Mouse (Mus musculus) lung, embryonic 16.5 days (tissue): ENCODE measurements at regions not wholly inside any gene's neighbourhood (a gene's known extent, or its start where the extent isn't known, plus 50 kb on each side); places are given as distances from the start of the nearest gene placed in this dataset.

Source experiments
- ATAC-seq: fragments of 200-750 bp; cut with Nextera tagmentation; 2 replicates; pipeline ENCODE4 v1.8.0; 2017; ENCODE audit warnings: low read depth, mild to moderate bottlenecking, moderate library complexity
- H3K27ac ChIP-seq: fragments of 300-500 bp; sonication (generic); 2 replicates; pipeline ENCODE4 v1.5.1; 2014; ENCODE audit warnings: mild to moderate bottlenecking, control low read depth, low read length
- H3K27me3 ChIP-seq: fragments of 300-500 bp; sonication (generic); 2 replicates; pipeline ENCODE4 v1.6.1; 2014; ENCODE audit warnings: low read depth, low read length, mixed read lengths; ENCODE audit not compliant: control insufficient read depth, insufficient read depth
- H3K36me3 ChIP-seq: fragments of 300-500 bp; sonication (generic); 2 replicates; pipeline ENCODE4 v1.6.1; 2014; ENCODE audit warnings: low read length; ENCODE audit not compliant: control insufficient read depth, insufficient read depth
- H3K4me1 ChIP-seq: fragments of 300-500 bp; sonication (generic); replicated peaks from 2 replicates; pipeline ENCODE4 v1.6.1; 2014; ENCODE audit warnings: low read length, mixed read lengths; ENCODE audit not compliant: control insufficient read depth, insufficient read depth
- H3K4me2 ChIP-seq: fragments of 300-500 bp; sonication (generic); 2 replicates; pipeline ENCODE4 v1.6.1; 2014; ENCODE audit warnings: low read depth, low read length, control low read depth
- H3K4me3 ChIP-seq: fragments of 300-500 bp; sonication (generic); 2 replicates; pipeline ENCODE4 v1.5.1; 2014; ENCODE audit warnings: mild to moderate bottlenecking, low read length, control low read depth
- H3K9ac ChIP-seq: fragments of 300-500 bp; sonication (generic); 2 replicates; pipeline ENCODE4 v1.6.1; 2014; ENCODE audit warnings: low read length, control low read depth
- H3K9me3 ChIP-seq: fragments of 300-500 bp; sonication (generic); 2 replicates; pipeline ENCODE4 v1.6.1; 2016; ENCODE audit warnings: low read length; ENCODE audit not compliant: control insufficient read depth
- WGBS: fragments of 180-500 bp; shearing (Covaris S2); extraction: QIAGEN DNeasy Blood & Tissue Kit; methylation state at CpG from one replicate; pipeline ENCODE4 v1.1.7; 2014; 5-methylcytosine and 5-hydroxymethylcytosine counted together

DNA sequence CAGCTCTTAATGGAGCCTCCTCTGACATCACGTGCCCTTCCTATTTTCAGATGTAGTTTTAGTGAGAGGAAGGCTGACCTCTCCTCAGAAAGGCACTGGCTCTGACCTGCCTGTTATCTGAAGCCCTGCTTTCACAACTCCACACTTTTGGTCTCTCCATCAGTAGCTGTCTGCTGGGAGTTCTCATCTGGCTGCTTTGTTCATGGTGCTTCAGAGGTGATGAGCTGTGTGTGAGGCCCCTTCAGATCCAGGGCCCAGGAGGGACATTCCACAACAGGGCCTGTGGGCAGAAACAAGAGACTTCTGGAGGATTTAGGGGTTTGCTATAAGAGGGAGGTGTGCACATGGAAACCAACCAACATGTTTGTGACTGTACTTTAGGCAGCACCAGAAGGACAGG lies 50.8 kb upstream of the Fhl2 start:
- 64% methylated on average over 1 of the region's 1 CpGs for whole genome bisulfite sequencing
- ATAC-seq: no peak
- Histone ChIP-seq H3K4me2 (no peak overlapping the region), H3K27me3 (no peaks in the 10 kb centered on the region), H3K9me3 (no peaks in the 10 kb centered on the region), H3K4me1 (no peaks in the 10 kb centered on the region), H3K36me3 (no peaks in the 10 kb centered on the region), H3K27ac (no peak overlapping the region), H3K4me3 (no peak overlapping the region), H3K9ac (no peak overlapping the region)

DNA sequence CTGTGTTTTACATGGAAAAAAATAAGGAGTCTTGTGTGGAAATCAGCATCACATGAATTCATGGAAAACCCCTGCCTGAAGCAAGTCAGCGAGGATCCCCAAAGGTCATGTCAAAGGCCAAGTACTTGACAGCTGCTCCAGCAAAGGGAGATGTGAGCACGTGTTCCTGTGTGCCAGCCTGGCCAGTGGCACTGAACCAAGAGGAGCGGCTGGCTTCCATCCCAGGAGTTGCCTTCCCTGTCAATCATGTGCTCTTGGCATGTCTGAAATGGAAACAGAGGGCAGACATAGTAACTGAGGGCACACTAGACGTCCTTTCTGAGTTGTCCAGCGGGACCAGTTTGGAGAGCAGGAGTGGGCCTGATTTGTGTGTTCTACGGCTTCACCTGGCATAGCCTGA lies 53.5 kb upstream of the Fhl2 start:
- Histone ChIP-seq H3K36me3 (no peaks in the 10 kb centered on the region), H3K9ac (no peak overlapping the region), H3K9me3 (no peaks in the 10 kb centered on the region), H3K27me3 (no peaks in the 10 kb centered on the region), H3K4me3 (no peak overlapping the region), H3K27ac (no peak overlapping the region), H3K4me2 (no peak overlapping the region), H3K4me1 (no peaks in the 10 kb centered on the region)
- ATAC-seq: no peak
- 70% methylated on average over 6 of the region's 6 CpGs for WGBS

DNA sequence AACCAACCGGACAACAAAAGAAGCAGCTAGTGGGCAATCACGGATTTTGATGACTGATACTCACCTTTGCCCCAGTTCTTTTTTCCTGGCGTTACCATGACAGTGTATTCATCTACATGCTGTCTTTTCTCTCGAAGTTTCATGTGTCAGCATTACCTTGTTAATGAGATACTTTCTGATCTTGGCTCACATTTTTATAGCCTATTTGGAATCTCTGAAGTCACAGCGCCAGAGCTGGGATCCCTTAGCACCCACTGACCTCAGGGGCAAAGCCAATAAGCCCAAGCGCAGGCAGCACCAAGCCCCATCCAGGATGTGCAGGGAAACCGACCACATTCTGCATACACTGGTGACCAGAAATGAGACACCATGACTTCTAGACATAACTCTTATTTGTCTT lies 54.6 kb upstream of the Fhl2 start:
- ATAC-seq: no peak
- 72% methylated on average over 7 of the region's 7 CpGs for WGBS

DNA sequence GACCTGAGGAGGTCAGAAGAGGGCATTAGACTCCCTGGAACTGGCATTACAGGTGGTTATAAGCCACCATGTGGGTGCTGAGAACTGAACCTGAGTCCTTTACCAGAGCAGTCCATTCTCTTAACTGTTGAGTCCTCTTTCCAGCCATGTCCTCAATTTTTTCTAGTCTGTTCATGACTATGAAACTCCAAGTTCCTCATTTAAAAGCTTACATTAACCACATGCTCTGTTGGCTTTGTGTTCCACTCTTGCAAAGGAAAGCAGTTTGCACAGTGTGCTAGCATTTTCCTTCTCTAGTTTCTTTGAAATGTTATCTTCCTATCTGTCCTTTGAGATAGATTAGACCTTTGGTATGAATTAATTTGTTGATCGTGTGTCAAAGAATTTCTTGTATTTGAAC lies 57.3 kb upstream of the Fhl2 start:
- Histone ChIP-seq H3K4me1 (no peaks in the 10 kb centered on the region), H3K4me2 (no peak overlapping the region), H3K27ac (no peak overlapping the region), H3K36me3 (no peaks in the 10 kb centered on the region), H3K27me3 (no peaks in the 10 kb centered on the region), H3K4me3 (no peak overlapping the region), H3K9ac (no peak overlapping the region), H3K9me3 (no peaks in the 10 kb centered on the region)
- ATAC-seq: no peak
- 79% methylated on average over 1 of the region's 1 CpGs for WGBS

More for the DNA sequence above, 54.6 kb upstream of the Fhl2 start:
- H3K4me2 ChIP-seq: no peak overlapping the region
- H3K27ac ChIP-seq: no peak overlapping the region
- no peaks in the 10 kb centered on the region for H3K36me3 ChIP-seq
- no peaks in the 10 kb centered on the region for H3K9me3 ChIP-seq
- no peak overlapping the region for H3K4me3 ChIP-seq
- H3K4me1 ChIP-seq: no peaks in the 10 kb centered on the region
- H3K9ac ChIP-seq: no peak overlapping the region
- no peaks in the 10 kb centered on the region for H3K27me3 ChIP-seq

DNA sequence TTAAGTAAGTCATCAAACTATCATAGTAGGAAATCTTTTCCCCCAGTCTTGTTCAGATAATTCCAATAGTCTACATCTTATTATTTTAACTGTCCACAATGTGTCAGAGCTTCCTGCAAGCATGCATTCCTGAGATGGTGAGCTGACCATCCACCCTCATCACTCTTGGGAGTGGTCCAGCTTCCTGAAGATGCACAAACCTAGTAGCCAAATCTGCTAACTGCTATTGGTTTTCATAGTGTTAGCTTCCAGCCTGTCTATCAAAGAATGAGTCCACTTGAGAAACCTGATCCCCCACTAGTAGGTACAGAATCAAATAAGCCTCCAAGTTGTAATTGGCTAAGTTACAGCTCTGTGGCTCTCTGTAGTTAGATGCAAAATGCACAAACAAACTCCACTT lies 59.3 kb upstream of the Fhl2 start:
- H3K4me1 ChIP-seq: no peaks in the 10 kb centered on the region
- no peak overlapping the region for H3K27ac ChIP-seq
- no peaks in the 10 kb centered on the region for H3K27me3 ChIP-seq
- H3K9me3 ChIP-seq: no peaks in the 10 kb centered on the region
- no peak overlapping the region for H3K4me3 ChIP-seq
- H3K36me3 ChIP-seq: no peaks in the 10 kb centered on the region
- no peak for ATAC-seq
- no peak overlapping the region for H3K4me2 ChIP-seq
- H3K9ac ChIP-seq: no peak overlapping the region

DNA sequence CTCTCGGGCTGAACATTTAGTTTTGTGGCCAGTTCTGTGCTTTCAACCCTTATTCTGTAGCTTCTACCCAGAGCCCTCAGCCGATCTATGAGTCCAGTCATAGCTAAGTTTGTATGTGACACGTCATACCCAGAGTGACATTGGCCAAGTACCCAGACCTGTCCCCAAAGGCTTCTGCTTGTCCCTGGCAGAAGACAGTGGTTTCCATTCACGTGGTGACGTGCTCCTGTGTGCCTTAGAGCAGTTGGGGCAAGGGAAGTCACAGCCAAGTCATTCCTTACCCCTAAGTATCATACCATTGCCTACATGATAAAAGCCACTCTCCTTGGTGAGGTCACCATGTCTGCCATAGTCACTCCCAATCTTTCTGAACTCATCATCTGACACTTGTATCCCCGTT lies 61.1 kb upstream of the Fhl2 start:
- H3K27ac ChIP-seq: no peak overlapping the region
- WGBS: 76% methylated on average over 6 of the region's 6 CpGs
- H3K4me3 ChIP-seq: no peak overlapping the region
- no peaks in the 10 kb centered on the region for H3K4me1 ChIP-seq
- H3K27me3 ChIP-seq: no peaks in the 10 kb centered on the region
- H3K9ac ChIP-seq: no peak overlapping the region
- H3K9me3 ChIP-seq: no peaks in the 10 kb centered on the region
- no peaks in the 10 kb centered on the region for H3K36me3 ChIP-seq
- H3K4me2 ChIP-seq: no peak overlapping the region
- ATAC-seq: no peak

DNA sequence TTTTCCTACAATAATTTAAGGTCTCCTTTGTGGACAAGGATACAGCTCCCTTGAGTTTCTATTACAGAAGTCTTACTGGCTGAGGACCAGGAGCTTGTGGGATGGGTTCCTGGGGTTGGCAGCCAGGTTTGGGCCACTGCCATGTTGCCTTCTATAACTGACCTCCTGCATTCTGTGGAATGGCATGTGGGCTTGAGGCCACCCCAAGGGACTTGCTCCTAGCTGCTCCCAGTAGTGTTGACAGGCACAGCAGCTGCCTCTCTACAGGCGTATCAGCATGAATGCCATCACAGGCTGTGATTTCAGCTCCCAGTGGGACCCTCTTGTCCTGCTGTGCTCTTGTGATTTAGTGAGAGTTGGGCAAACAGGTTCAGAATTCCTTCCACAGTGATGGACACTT lies 63.1 kb upstream of the Fhl2 start:
- H3K4me2 ChIP-seq: no peak overlapping the region
- no peaks in the 10 kb centered on the region for H3K9me3 ChIP-seq
- no peaks in the 10 kb centered on the region for H3K27me3 ChIP-seq
- H3K4me1 ChIP-seq: no peaks in the 10 kb centered on the region
- WGBS: 64% methylated on average over 1 of the region's 1 CpGs
- no peak overlapping the region for H3K4me3 ChIP-seq
- no peak overlapping the region for H3K27ac ChIP-seq
- no peak for ATAC-seq
- H3K36me3 ChIP-seq: no peaks in the 10 kb centered on the region
- no peak overlapping the region for H3K9ac ChIP-seq

DNA sequence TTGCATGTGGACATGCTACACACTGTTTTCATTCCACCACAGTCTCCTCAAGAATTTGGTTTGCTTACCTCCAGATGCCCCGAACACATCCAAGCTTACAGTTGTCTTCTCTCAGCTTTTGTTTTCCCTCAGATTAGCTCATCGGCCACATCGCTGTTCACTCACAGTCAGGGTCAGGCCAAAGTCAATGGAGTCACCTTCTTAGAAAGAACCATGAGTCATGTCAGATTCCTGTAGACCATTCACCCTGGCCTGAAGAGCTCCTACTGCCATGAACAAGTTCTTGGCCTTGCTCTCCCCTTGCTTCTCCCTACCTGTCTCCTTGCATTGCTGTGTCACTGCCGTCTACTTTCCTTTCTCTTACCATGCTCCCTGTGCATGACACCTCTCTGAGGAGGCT lies 63.7 kb upstream of the Fhl2 start:
- H3K27me3 ChIP-seq: no peaks in the 10 kb centered on the region
- 88% methylated on average over 4 of the region's 4 CpGs for WGBS
- H3K4me1 ChIP-seq: no peaks in the 10 kb centered on the region
- H3K36me3 ChIP-seq: no peaks in the 10 kb centered on the region
- H3K4me3 ChIP-seq: no peak overlapping the region
- no peak overlapping the region for H3K4me2 ChIP-seq
- ATAC-seq: no peak
- no peak overlapping the region for H3K27ac ChIP-seq
- no peaks in the 10 kb centered on the region for H3K9me3 ChIP-seq
- H3K9ac ChIP-seq: no peak overlapping the region

DNA sequence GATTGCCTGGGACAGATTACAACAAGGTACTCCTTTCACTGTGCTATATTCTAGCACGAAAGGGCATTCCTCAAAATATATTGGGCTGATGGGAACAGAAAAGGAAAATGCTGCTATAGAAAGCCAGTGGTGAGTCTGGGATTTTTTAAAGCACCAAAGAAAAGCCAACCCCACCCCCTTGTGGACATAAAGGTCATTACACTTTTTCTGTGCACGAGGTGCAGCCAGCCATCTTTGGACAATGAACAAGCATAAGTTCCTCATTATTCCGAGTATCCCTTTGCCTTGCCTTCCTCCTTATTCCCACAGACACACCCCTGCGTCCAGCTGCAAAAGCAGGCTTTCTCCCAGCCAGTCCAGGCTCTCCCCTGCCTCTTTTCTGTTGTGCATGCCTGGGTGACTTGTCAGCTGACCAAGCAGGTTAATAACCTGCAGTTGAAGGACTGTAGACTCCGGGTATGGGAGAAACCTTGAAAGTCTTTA lies 67.7 kb upstream of the Fhl2 start:
- Histone ChIP-seq H3K27ac (no peak overlapping the region), H3K9me3 (no peaks in the 10 kb centered on the region), H3K4me1 (no peaks in the 10 kb centered on the region), H3K4me3 (no peak overlapping the region), H3K36me3 (no peaks in the 10 kb centered on the region), H3K4me2 (no peak overlapping the region), H3K27me3 (no peaks in the 10 kb centered on the region), H3K9ac (no peak overlapping the region)
- no peak for ATAC-seq
- 18% methylated on average over 5 of the region's 5 CpGs for WGBS

DNA sequence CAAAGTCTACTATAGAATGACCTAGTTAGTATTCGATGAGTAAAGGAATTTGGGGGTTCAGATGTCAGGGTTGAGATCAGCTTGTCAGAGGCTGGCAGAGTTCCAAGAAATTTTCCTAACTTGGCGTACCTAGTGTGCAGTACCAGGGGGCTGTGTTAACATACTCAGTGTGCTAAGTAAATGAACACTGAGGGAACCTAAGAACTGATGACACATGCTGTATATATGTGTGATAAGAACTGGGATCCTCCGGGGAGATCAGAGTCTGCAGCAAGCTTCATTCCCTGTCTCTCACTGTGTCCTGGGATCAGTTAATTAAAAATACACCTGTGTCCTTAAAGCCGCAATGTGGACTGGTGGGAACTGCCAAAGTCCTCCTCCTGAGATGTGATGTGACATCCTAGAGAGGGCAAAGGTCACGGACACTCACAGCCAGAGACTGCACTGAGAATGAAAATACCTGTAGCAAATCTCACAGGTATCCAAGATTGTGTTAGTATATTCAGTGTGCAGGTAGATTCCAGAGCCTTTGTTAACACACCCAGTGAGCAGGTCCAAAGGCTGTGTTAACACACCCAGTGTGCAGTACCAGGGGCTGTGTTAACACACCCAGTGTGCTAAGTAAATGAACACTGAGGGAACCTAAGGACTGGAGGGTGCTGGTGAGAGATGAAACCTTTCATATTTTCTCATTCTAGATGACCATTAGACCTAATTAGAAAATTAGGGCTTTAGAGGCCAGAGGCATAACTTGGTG lies 69.1 kb upstream of the Fhl2 start:
- 57% methylated on average over 5 of the region's 5 CpGs for WGBS
- Histone ChIP-seq H3K4me2 (no peak overlapping the region), H3K4me1 (no peaks in the 10 kb centered on the region), H3K27ac (no peak overlapping the region), H3K27me3 (no peaks in the 10 kb centered on the region), H3K36me3 (no peaks in the 10 kb centered on the region), H3K9me3 (no peaks in the 10 kb centered on the region), H3K4me3 (no peak overlapping the region), H3K9ac (no peak overlapping the region)
- ATAC-seq: no peak
